Mouse (Mus musculus) C2C12 (cell line): ENCODE data around the gene Rab3d. TPM values are rescaled to one million over a fixed set of nuclear protein-coding genes. Genes with fewer than 3 reads are reported as not detected.

ENCODE experiments used
- H3K27me3 ChIP-seq: one replicate; pipeline ENCODE4 v1.6.1; 2011; ENCODE audit not compliant: control insufficient read depth, insufficient read depth, insufficient read length
- H3K36me3 ChIP-seq: one replicate; pipeline ENCODE4 v1.6.1; 2011; ENCODE audit not compliant: control insufficient read depth, insufficient read depth
- H3K4me3 ChIP-seq: one replicate; pipeline ENCODE4 v1.5.1; 2011; ENCODE audit warnings: mild to moderate bottlenecking, control low read depth; ENCODE audit not compliant: poor library complexity, insufficient read depth, severe bottlenecking
- H3K79me2 ChIP-seq: one replicate; pipeline ENCODE4 v1.6.1; 2011; ENCODE audit not compliant: control insufficient read depth, insufficient read depth
- H3K79me3 ChIP-seq: one replicate; pipeline ENCODE4 v1.6.1; 2011; ENCODE audit warnings: low read depth, control low read depth
- H3ac ChIP-seq: one replicate; pipeline ENCODE3; 2011; ENCODE audit warnings: low read depth; ENCODE audit not compliant: control insufficient read depth, insufficient read length
- CEBPB ChIP-seq: IDR thresholded peaks from one replicate; pipeline ENCODE4 v1.6.1; 2011; ENCODE audit warnings: low read depth, mild to moderate bottlenecking, control low read depth, moderate library complexity
- CTCF ChIP-seq: IDR thresholded peaks from one replicate; pipeline ENCODE4 v1.5.1; 2011; ENCODE audit not compliant: control insufficient read depth, insufficient read depth, insufficient read length
- FOSL1 ChIP-seq: IDR thresholded peaks from one replicate; pipeline ENCODE4 v1.8.0; 2011; ENCODE audit warnings: mild to moderate bottlenecking, low read length; ENCODE audit not compliant: poor library complexity, insufficient read depth, severe bottlenecking
- MAX ChIP-seq: IDR thresholded peaks from one replicate; pipeline ENCODE4 v1.6.1; 2011; ENCODE audit warnings: mild to moderate bottlenecking, control low read depth
- MYOD1 ChIP-seq: IDR thresholded peaks from one replicate; pipeline ENCODE4 v1.6.1; 2011; ENCODE audit warnings: low read depth; ENCODE audit not compliant: control insufficient read depth, insufficient read length
- MYOG ChIP-seq: IDR thresholded peaks from one replicate; pipeline ENCODE4 v1.6.1; 2011; ENCODE audit not compliant: control insufficient read depth, insufficient read length; ENCODE audit errors: extremely low read depth
- USF1 ChIP-seq: IDR thresholded peaks from one replicate; pipeline ENCODE4 v1.6.1; 2011; ENCODE audit warnings: low read depth, mild to moderate bottlenecking, control low read depth, moderate library complexity
- long read RNA-seq, 2 experiments: library from polyadenylated mRNA; unstranded; transcript quantifications; one replicate each; pipeline ENCODE4 v2.0.0; 2019 to 2020
- polyA plus RNA-seq: library from polyadenylated mRNA; unstranded; fragments of >200 nt; fragmentation: generic; extraction: Trizol; gene quantifications from one replicate; pipeline ENCODE4 v1.2.1, GENCODE M21; 2012; ENCODE audit warnings: missing spikeins

Gene Rab3d
- polyA plus RNA-seq = 12.2 TPM
- long read RNA-seq, experiment 1, transcript Rab3d-201 (5 exons, 3,835 nt) = major isoform, 14 of 25 reads
- long read RNA-seq, experiment 1, partial matches to known transcripts = 1 of 25 reads
- long read RNA-seq, experiment 1, other reads (novel, unspliced or antisense) = 8 of 25 reads
- long read RNA-seq, experiment 2, transcript Rab3d-203 (5 exons, 3,886 nt) = minor isoform, 6 of 107 reads
- long read RNA-seq, experiment 2, transcript Rab3d-201 (5 exons, 3,835 nt) = major isoform, 86 of 107 reads
- long read RNA-seq, experiment 2, partial matches to known transcripts = 0 of 107 reads
- long read RNA-seq, experiment 2, other reads (novel, unspliced or antisense) = 15 of 107 reads

- no peaks in the 10 kb centered on the region for H3K27me3 ChIP-seq
- H3ac ChIP-seq = peak within 1 kb of the TSS; percentile 37
- H3K36me3 ChIP-seq = no peaks in the 10 kb centered on the region
- no peaks in the 10 kb centered on the region for H3K79me3 ChIP-seq
- TF ChIP-seq MYOG (no peak), USF1 (no peak), MAX (no peak), MYOD1 (no peak), CTCF (no peak), FOSL1 (no peak), CEBPB (no peak)
- H3K79me2 ChIP-seq = no peaks in the 10 kb centered on the region
- peak within 1 kb of the TSS; percentile 36 for H3K4me3 ChIP-seq
These were observed at the start of gene Rab3d for GRCm38 (mm10) chr9:21918035-21918592. Gene Rab3d (minus strand): TSS chr9:21918192.

- TF ChIP-seq MYOG (no peak), USF1 (no peak), CEBPB (no peak), MYOD1 (no peak), FOSL1 (no peak), CTCF (no peak), MAX (no peak)
- no peaks in the 10 kb centered on the region for H3K79me2 ChIP-seq
- H3ac ChIP-seq = peak within 1 kb of the TSS; percentile 46
- no peaks in the 10 kb centered on the region for H3K79me3 ChIP-seq
- no peaks in the 10 kb centered on the region for H3K27me3 ChIP-seq
- peak within 1 kb of the TSS; percentile 30 for H3K4me3 ChIP-seq
- H3K36me3 ChIP-seq = no peaks in the 10 kb centered on the region
These were observed 45.4 kb upstream of the Rab3d start, which contains the start of gene Epor for GRCm38 (mm10) chr9:21963417-21963816. Gene Epor (minus strand): TSS chr9:21963506.

DNA sequence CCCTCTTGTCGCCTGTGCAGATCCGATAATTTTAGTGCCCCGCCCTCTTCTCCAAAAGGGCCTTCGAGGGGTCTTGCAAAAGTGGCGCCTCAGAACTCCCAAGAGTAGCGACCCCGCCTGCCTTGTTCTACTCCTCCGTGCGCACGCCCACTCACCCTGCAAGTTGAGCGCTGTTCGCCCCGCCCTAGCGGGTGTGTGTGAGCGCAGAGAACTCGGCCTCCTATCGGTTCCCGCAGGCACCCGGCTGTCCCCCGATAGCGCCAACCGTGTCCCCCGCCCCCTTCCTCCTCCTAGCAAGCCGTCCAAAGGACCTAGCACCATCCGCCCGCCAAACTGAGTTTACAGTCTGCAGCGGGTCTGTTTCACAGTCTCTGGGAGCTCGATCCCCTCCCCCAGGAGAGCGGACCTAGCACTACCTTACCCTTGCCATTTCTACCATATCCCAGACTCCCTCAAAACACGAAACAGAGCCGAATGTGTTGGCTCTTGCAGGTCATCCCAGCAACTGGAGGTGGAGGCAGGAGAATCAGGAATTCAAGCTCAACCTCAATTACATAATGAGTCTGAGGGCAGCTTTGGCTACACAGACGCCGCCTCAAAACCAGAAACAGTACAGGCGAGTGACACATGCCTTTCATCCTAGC lies 44.5 kb upstream of the Rab3d start:
- H3K4me3 ChIP-seq = peak overlapping the region; percentile 30
- H3K79me3 ChIP-seq = no peaks in the 10 kb centered on the region
- no peaks in the 10 kb centered on the region for H3K79me2 ChIP-seq
- H3K27me3 ChIP-seq = no peaks in the 10 kb centered on the region
- no peak for TF ChIP-seq MYOD1
- no peak for TF ChIP-seq CEBPB
- TF ChIP-seq FOSL1 = no peak
- TF ChIP-seq MAX = no peak
- TF ChIP-seq USF1 = no peak
- no peak for TF ChIP-seq CTCF
- no peak for TF ChIP-seq MYOG
- no peaks in the 10 kb centered on the region for H3K36me3 ChIP-seq
- peak overlapping the region; percentile 46 for H3ac ChIP-seq

GRCm38 (mm10) chr9:21962010-21962409 lies 44.0 kb upstream of the Rab3d start:
- Histone ChIP-seq H3K27me3 (no peaks in the 10 kb centered on the region), H3K4me3 (peak overlapping the region; percentile 30), H3K79me3 (no peaks in the 10 kb centered on the region), H3ac (peak overlapping the region; percentile 46), H3K36me3 (no peaks in the 10 kb centered on the region), H3K79me2 (no peaks in the 10 kb centered on the region)
- TF ChIP-seq USF1 = no peak
- TF ChIP-seq MYOD1 = no peak
- no peak for TF ChIP-seq CTCF
- TF ChIP-seq CEBPB = no peak

GRCm38 (mm10) chr9:21961366-21961980 lies 43.5 kb upstream of the Rab3d start:
- Histone ChIP-seq H3K4me3 (no peak overlapping the region), H3K36me3 (no peaks in the 10 kb centered on the region), H3K27me3 (no peaks in the 10 kb centered on the region), H3K79me3 (no peaks in the 10 kb centered on the region), H3ac (no peak overlapping the region), H3K79me2 (no peaks in the 10 kb centered on the region)
- TF ChIP-seq MYOG = no peak
- no peak for TF ChIP-seq MAX
- TF ChIP-seq CTCF = no peak
- no peak for TF ChIP-seq CEBPB
- TF ChIP-seq USF1 = no peak
- no peak for TF ChIP-seq FOSL1
- no peak for TF ChIP-seq MYOD1
